Mouse (Mus musculus) intestine, embryonic 16.5 days (tissue): ENCODE results near the gene Kank1. TPM values are rescaled to one million over a fixed set of nuclear protein-coding genes. Genes with fewer than 3 reads are reported as not detected.

Experiments
- ATAC-seq: fragments of 200-750 bp; cut with Nextera tagmentation; 2 replicates; pipeline ENCODE4 v1.8.0; 2017; ENCODE audit warnings: moderate TSS enrichment, moderate library complexity
- H3K27ac ChIP-seq: fragments of 300-500 bp; sonication (generic); 2 replicates; pipeline ENCODE4 v1.5.1; 2014; ENCODE audit warnings: mild to moderate bottlenecking, low read length
- H3K27me3 ChIP-seq: fragments of 300-500 bp; sonication (generic); replicated peaks from 2 replicates; pipeline ENCODE4 v1.6.1; 2014; ENCODE audit warnings: low read length, control low read depth, mixed read lengths; ENCODE audit not compliant: control insufficient read depth, insufficient read depth
- H3K36me3 ChIP-seq: fragments of 300-500 bp; sonication (generic); 2 replicates; pipeline ENCODE4 v1.6.1; 2014; ENCODE audit warnings: low read length, control low read depth; ENCODE audit not compliant: control insufficient read depth, insufficient read depth
- H3K4me1 ChIP-seq: fragments of 300-500 bp; sonication (generic); 2 replicates; pipeline ENCODE4 v1.6.1; 2014; ENCODE audit warnings: low read length, control low read depth, mixed read lengths; ENCODE audit not compliant: control insufficient read depth, insufficient read depth
- H3K4me2 ChIP-seq: fragments of 300-500 bp; sonication (generic); 2 replicates; pipeline ENCODE4 v1.6.1; 2014; ENCODE audit warnings: low read depth, low read length, control low read depth
- H3K4me3 ChIP-seq: fragments of 300-500 bp; sonication (generic); 2 replicates; pipeline ENCODE4 v1.5.1; 2014; ENCODE audit warnings: mild to moderate bottlenecking, low read length
- H3K9ac ChIP-seq: fragments of 300-500 bp; sonication (generic); 2 replicates; pipeline ENCODE4 v1.6.1; 2014; ENCODE audit warnings: low read depth, low read length
- H3K9me3 ChIP-seq: fragments of 300-500 bp; sonication (generic); 2 replicates; pipeline ENCODE4 v1.6.1; 2016; ENCODE audit warnings: low read length, control low read depth; ENCODE audit not compliant: control insufficient read depth
- WGBS: fragments of 180-500 bp; shearing (Covaris S2); extraction: QIAGEN DNeasy Blood & Tissue Kit; methylation state at CpG from one replicate; pipeline ENCODE4 v1.1.7; 2014; 5-methylcytosine and 5-hydroxymethylcytosine counted together
- polyA plus RNA-seq: library from polyadenylated mRNA; unstranded; fragments of >200 nt; fragmentation: Nextera tagmentation; extraction: Ambion mirVana; gene quantifications from 2 replicates; pipeline ENCODE4 v1.2.1, GENCODE M21; 2015

Gene Kank1
- polyA plus RNA-seq, 1 experiment from 2014 or later: 16.1 TPM

DNA sequence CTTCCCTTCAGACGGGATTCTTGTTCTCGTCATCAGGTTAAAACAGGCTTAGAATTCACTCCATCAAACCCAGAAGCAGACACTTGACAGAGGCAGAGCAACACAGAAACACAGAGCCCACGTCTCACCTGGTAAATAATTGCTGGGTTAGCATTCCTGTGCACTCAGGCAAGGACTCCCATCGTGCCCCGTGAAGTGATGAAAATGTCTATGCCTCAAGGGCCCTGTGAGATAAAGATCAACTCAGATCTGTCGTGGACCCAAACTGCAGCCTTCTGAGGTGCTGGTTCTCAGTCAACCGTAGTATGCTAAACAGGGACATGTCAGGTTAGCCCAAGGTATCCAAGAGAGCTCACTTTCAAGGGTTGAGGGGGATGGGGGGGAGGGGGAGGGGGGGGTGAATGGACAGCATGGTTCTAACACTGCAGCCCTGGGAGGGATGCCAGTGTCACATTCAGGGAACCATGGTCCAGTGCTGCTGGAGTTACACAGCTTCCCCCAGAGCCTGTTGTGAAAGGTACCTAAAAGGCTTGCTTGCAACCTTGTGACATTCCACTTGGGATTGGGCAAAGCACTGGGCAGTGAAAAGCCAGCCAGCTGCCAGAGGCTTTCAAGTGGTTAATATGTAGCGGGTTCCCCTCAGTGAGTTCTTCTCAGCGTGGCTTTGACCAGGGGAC is 14.7 kb upstream of the Kank1 start:
- 53% methylated on average over 9 of the region's 9 CpGs for WGBS
- Histone ChIP-seq H3K9ac (no peak overlapping the region), H3K4me2 (no peak overlapping the region), H3K4me1 (no peaks in the 10 kb centered on the region), H3K4me3 (no peak overlapping the region), H3K36me3 (no peaks in the 10 kb centered on the region), H3K27me3 (no peaks in the 10 kb centered on the region), H3K27ac (no peak overlapping the region), H3K9me3 (no peaks in the 10 kb centered on the region)
- no peak for ATAC-seq

DNA sequence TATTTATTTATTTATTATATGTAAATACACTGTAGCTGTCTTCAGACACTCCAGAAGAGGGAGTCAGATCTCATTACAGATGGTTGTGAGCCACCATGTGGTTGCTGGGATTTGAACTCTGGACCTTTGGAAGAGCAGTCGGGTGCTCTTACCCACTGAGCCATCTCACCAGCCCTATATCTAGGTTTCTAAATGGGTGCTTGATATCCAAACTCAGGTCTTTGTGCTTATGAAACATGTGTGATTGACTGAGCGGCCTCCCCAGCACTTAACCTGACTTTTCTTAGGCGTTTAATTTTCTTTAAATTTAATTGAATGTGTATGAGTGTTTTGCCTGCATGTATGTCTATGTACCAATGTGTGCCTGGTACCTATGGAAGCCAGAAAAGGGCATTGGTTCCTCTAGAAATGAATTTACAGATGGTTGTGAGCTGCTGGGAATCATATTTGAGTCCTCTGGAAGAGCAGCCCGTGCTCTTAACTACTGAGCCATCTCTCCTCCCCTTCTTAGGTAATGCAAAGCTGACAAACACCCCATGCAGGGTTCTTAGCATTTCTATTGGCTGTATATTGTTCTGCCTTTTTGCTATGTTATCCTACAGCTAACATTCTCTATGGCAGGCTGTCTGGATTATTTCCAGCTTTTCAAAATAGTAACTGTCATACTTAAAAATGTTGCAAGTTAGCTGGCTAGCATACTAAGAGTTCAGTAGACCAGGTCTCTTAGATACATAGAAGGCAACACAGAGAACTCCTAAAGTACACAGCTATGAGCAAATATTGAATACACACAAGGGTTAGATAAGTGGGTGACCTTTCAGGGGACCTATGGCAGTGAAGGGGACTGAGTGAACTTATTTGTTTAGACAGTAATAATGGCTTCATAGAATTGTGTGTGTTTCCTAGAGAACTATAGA is 6.5 kb upstream of the Kank1 start:
- H3K9me3 ChIP-seq: no peaks in the 10 kb centered on the region
- no peaks in the 10 kb centered on the region for H3K27me3 ChIP-seq
- H3K4me2 ChIP-seq: no peak overlapping the region
- H3K9ac ChIP-seq: no peak overlapping the region
- no peak overlapping the region for H3K27ac ChIP-seq
- H3K36me3 ChIP-seq: no peaks in the 10 kb centered on the region
- 75% methylated on average over 4 of the region's 4 CpGs for WGBS
- ATAC-seq: no peak
- no peaks in the 10 kb centered on the region for H3K4me1 ChIP-seq
- H3K4me3 ChIP-seq: no peak overlapping the region

DNA sequence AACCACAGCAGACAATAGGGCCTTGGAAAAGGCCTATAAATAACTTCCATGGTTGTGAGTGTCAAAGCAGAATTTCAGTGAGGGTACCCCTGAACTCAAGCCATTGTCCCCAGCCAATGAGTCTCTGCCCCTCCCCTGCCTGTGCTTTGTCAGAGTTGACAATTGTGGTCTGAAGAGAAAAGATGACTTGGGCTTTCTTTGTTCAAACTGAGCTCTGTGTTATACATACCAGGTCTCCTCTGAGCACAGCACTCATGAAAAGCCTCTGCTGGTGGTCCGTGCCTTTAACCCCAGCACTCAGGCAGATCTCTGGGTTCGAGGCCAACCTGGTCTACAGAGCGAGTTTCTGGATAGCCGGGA is 5.8 kb upstream of the Kank1 start:
- no peak overlapping the region for H3K9ac ChIP-seq
- no peaks in the 10 kb centered on the region for H3K36me3 ChIP-seq
- no peaks in the 10 kb centered on the region for H3K9me3 ChIP-seq
- no peaks in the 10 kb centered on the region for H3K4me1 ChIP-seq
- ATAC-seq: no peak
- WGBS: 61% methylated on average over 4 of the region's 4 CpGs
- H3K4me3 ChIP-seq: no peak overlapping the region
- H3K27ac ChIP-seq: no peak overlapping the region
- H3K27me3 ChIP-seq: no peaks in the 10 kb centered on the region
- no peak overlapping the region for H3K4me2 ChIP-seq

- Histone ChIP-seq H3K27ac (no peak overlapping the region), H3K9me3 (no peaks in the 10 kb centered on the region), H3K4me3 (no peak overlapping the region), H3K27me3 (peaks cover 2% of the 10 kb centered on the region; the same call in 1 of the 2 replicates), H3K4me1 (peaks cover under 1% of the 10 kb centered on the region; the same call in 1 of the 2 replicates), H3K4me2 (no peak overlapping the region), H3K9ac (no peak overlapping the region), H3K36me3 (no peaks in the 10 kb centered on the region)
- ATAC-seq: no peak
- WGBS: 69% methylated on average over 10 of the region's 10 CpGs
These were observed 4.7 kb upstream of the Kank1 start for GRCm38 (mm10) chr19:25232032-25232431.

- H3K4me3 ChIP-seq: peak overlapping the region; percentile 78
- 2% methylated on average over 35 of the region's 35 CpGs for WGBS
- ATAC-seq: peak; percentile 21
- H3K27me3 ChIP-seq: peaks cover 4% of the 10 kb centered on the region; the same call in 1 of the 2 replicates
- peak overlapping the region; percentile 77 for H3K9ac ChIP-seq
- no peaks in the 10 kb centered on the region for H3K9me3 ChIP-seq
- peaks cover 8% of the 10 kb centered on the region; the same call in 1 of the 2 replicates for H3K4me1 ChIP-seq
- H3K27ac ChIP-seq: peak overlapping the region; percentile 85
- no peaks in the 10 kb centered on the region for H3K36me3 ChIP-seq
- peak overlapping the region; percentile 96 for H3K4me2 ChIP-seq
These were observed 791 bp downstream of the Kank1 start for GRCm38 (mm10) chr19:25237492-25238040.

GRCm38 (mm10) chr19:25238121-25238520 is 1.3 kb downstream of the Kank1 start:
- H3K4me1 ChIP-seq: peaks cover 8% of the 10 kb centered on the region; the same call in 1 of the 2 replicates
- ATAC-seq: no peak
- 6% methylated on average over 13 of the region's 13 CpGs for WGBS
- H3K4me3 ChIP-seq: peak overlapping the region; percentile 78
- no peak overlapping the region; the same call in 1 of the 2 replicates for H3K9ac ChIP-seq
- H3K36me3 ChIP-seq: no peaks in the 10 kb centered on the region
- peaks cover 4% of the 10 kb centered on the region; the same call in 1 of the 2 replicates for H3K27me3 ChIP-seq
- no peak overlapping the region for H3K27ac ChIP-seq
- H3K4me2 ChIP-seq: peak overlapping the region; percentile 96
- no peaks in the 10 kb centered on the region for H3K9me3 ChIP-seq

- H3K9ac ChIP-seq: no peak overlapping the region
- ATAC-seq: no peak
- no peak overlapping the region for H3K27ac ChIP-seq
- H3K9me3 ChIP-seq: no peaks in the 10 kb centered on the region
- peaks cover 11% of the 10 kb centered on the region for H3K4me1 ChIP-seq
- H3K4me2 ChIP-seq: no peak overlapping the region
- no peaks in the 10 kb centered on the region for H3K27me3 ChIP-seq
- H3K4me3 ChIP-seq: no peak overlapping the region
- WGBS: 47% methylated on average over 4 of the region's 4 CpGs
- no peaks in the 10 kb centered on the region for H3K36me3 ChIP-seq
These were observed 6.8 kb downstream of the Kank1 start for GRCm38 (mm10) chr19:25243566-25243965.

DNA sequence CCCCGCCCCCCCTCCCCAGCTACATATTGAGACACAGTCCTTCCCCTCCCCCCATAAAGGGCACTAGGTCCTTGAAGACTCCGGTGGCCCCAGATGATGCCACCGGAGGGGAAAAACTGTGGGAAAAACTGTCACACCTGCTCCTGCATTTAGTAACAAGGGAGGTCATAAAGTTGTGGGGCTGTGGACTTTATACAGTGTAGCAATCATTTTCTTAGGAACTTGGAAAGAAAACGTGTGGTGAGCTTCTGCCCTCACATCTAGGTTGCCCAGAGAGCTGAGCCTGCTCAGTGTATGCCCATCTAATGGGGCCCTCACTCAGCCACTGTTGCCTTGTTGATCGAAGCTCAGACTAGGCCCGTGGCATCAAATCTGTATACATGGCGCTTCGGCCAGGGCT is 9.3 kb downstream of the Kank1 start:
- Histone ChIP-seq H3K27me3 (no peaks in the 10 kb centered on the region), H3K36me3 (no peaks in the 10 kb centered on the region), H3K27ac (peak overlapping the region; percentile 57), H3K4me1 (peaks cover 17% of the 10 kb centered on the region), H3K9ac (no peak overlapping the region), H3K9me3 (no peaks in the 10 kb centered on the region), H3K4me3 (no peak overlapping the region), H3K4me2 (no peak overlapping the region)
- peak; percentile 85 for ATAC-seq
- WGBS: 76% methylated on average over 8 of the region's 8 CpGs

DNA sequence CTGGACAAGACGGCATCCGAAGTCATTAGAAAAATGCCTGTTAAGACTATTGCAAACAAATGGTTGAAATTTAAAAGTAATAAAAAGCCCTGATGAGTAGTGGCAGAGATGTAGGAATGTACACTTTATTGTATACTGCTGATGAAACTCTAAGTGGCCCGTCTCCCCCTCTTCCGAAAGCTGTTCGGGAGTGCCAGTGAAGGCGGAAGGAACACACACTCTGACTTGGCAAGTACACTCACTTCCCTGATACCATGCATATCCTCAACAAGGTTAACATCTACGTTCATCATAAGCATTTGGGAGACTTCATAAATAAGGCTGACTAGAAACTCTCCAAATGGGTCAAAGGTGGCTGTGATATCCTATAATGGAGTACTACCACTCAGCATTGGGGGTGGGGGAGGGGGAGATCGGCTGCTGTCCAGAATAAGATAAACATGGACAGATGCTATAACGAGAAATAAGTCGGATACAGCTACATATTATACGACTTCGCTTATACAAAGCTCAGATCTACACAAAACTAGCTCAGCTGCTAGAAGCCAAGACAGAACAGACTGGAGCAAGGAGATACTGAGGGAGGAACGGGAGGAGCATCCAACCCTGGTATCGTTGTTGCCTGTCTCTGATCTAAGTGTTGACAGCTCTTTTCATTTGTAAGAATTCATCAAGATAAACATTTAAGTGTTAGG is 11.2 kb downstream of the Kank1 start:
- no peaks in the 10 kb centered on the region for H3K9me3 ChIP-seq
- H3K9ac ChIP-seq: no peak overlapping the region
- H3K4me1 ChIP-seq: peaks cover 17% of the 10 kb centered on the region
- 59% methylated on average over 14 of the region's 14 CpGs for WGBS
- H3K27me3 ChIP-seq: no peaks in the 10 kb centered on the region
- ATAC-seq: no peak
- no peak overlapping the region for H3K4me3 ChIP-seq
- H3K36me3 ChIP-seq: no peaks in the 10 kb centered on the region
- no peak overlapping the region for H3K4me2 ChIP-seq
- H3K27ac ChIP-seq: no peak overlapping the region; the same call in 1 of the 2 replicates
